Mouse (Mus musculus): ENCODE results near the gene Hipk2. TPM values are rescaled to one million over a fixed set of nuclear protein-coding genes. Genes with fewer than 3 reads are reported as not detected.
A peak's percentile ranks its signal among the peaks of the same experiment; 100 is the strongest.

The Hipk2 gene
- polyA plus RNA-seq, 1 experiment, result 14.9 TPM

DNA sequence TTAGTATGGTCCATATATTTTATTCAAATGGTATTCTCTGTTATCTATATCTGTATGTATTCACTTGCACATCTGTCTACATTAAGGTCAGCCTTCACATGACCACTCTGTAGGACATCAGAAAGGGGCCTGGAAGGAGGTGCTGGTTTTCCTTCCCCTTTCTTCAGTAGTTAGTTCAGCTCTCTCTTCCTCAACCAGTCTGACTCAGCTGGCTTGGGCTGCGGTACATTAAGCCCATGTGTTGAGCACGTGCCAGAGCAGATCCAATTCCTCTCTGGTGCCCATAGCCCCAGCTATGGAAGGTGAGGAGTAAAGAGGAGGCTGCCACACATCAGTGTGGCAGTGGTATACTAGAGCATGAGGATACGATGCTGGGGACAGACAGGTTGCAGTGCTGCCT lies 165.5 kb downstream of the Hipk2 start:
- peak; percentile 26 to 31 for DNase-seq (ENCODE audit: low read depth in 1 of 2, low spot score in 2 of 2)
- 40% methylated on average over 3 of the region's 3 CpGs for WGBS
- H3K4me3 ChIP-seq (ENCODE audit: extremely low read depth, insufficient read depth, insufficient read length), result no peak overlapping the region
- 0 out of 2 replicates have a peak overlapping the region, but pooled peaks have one; percentile 34 for H3K27ac ChIP-seq (ENCODE audit: insufficient read depth, low read length)
- H3K36me3 ChIP-seq (ENCODE audit: control insufficient read depth, insufficient read depth, low read length), result 0 out of 2 replicates have a peak, but pooled peaks cover 2% of the 10 kb centered on the region
- peaks cover 22% of the 10 kb centered on the region for H3K4me1 ChIP-seq (ENCODE audit: control insufficient read depth, insufficient read depth, insufficient read length)
- H3K27me3 ChIP-seq (ENCODE audit: control insufficient read depth, insufficient read depth, low read length), result no peaks in the 10 kb centered on the region
- no peak for TF ChIP-seq CTCF (IDR thresholded peaks at IDR 0.05; ENCODE audit: extremely low read depth, insufficient read depth, insufficient read length, insufficient replicate concordance)
- no peak for TF ChIP-seq POLR2A (IDR thresholded peaks at IDR 0.05; ENCODE audit: low read depth, low read length)

DNA sequence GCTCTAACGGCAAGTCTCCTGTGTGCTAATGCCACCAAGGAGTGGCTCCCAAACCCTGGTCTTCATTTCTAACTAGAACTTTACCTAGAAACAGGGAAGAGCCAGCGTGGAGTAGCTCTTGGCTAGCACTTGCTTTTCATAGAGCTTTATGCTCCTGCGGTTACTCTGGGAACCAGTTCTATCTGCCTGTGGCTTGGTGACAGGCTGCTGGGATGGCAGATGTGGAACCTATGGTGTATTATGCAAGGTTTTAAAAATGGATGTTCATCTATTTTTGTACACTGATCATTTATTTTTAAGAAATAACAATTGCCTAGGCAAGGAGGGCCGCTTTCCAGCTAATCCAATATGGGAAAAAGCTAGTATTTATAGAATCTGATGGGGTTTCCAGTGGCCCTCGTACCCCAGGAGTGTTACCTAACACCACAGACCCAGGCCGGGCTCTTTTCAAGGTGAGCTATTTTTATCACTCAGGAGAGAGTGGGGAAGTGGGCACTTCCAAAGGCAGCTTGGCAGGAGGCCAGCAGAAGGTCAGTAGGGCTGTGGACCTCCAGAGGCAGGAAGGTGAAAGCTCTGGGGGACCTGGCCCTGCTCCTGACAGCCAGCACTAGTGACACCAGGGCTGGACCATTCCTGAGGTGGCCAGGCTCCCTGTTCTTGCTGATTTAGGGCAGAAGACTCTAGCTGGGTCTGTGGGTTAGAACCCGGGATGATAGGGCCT lies 171.5 kb downstream of the Hipk2 start:
- WGBS, result 82% methylated on average over 7 of the region's 7 CpGs
- Histone ChIP-seq H3K27me3 (ENCODE audit: control insufficient read depth, insufficient read depth, low read length) (no peaks in the 10 kb centered on the region), H3K4me3 (ENCODE audit: extremely low read depth, insufficient read depth, insufficient read length) (no peak overlapping the region), H3K4me1 (ENCODE audit: control insufficient read depth, insufficient read depth, insufficient read length) (no peaks in the 10 kb centered on the region; the same call in 1 of the 2 replicates), H3K27ac (ENCODE audit: insufficient read depth, low read length) (no peak overlapping the region), H3K36me3 (ENCODE audit: control insufficient read depth, insufficient read depth, low read length) (peaks cover 9% of the 10 kb centered on the region)
- TF ChIP-seq POLR2A (IDR thresholded peaks at IDR 0.05; ENCODE audit: low read depth, low read length) (no peak), CTCF (IDR thresholded peaks at IDR 0.05; ENCODE audit: extremely low read depth, insufficient read depth, insufficient read length, insufficient replicate concordance) (no peak)
- DNase-seq (ENCODE audit: low read depth in 1 of 2, low spot score in 2 of 2), result no peak

DNA sequence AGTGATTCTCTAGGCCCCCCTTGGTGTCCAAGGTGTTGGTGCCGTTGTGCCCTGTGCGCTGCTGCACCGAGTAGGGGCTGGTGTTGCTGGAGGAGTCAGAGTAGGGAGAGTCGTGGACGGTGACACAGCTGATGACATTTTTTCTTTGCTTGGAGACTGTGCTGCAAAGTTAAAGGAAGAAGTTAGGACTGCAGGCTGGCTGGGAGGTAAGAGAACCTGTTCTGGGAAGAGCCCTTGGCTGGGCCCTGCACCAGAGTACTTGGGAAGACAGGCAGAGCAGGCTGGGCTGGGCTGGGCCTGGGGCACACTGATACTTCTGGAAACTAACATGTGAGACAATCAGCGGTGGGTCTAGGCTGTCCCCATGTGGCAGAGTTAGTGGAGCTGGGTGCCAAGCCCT lies 172.4 kb downstream of the Hipk2 start:
- no peak for TF ChIP-seq POLR2A (IDR thresholded peaks at IDR 0.05; ENCODE audit: low read depth, low read length)
- no peak for TF ChIP-seq CTCF (IDR thresholded peaks at IDR 0.05; ENCODE audit: extremely low read depth, insufficient read depth, insufficient read length, insufficient replicate concordance)
- Histone ChIP-seq H3K27me3 (ENCODE audit: control insufficient read depth, insufficient read depth, low read length) (no peaks in the 10 kb centered on the region), H3K4me1 (ENCODE audit: control insufficient read depth, insufficient read depth, insufficient read length) (no peaks in the 10 kb centered on the region), H3K27ac (ENCODE audit: insufficient read depth, low read length) (no peak overlapping the region), H3K4me3 (ENCODE audit: extremely low read depth, insufficient read depth, insufficient read length) (no peak overlapping the region), H3K36me3 (ENCODE audit: control insufficient read depth, insufficient read depth, low read length) (peaks cover 9% of the 10 kb centered on the region)
- no peak for DNase-seq (ENCODE audit: low read depth in 1 of 2, low spot score in 2 of 2)
- WGBS, result 95% methylated on average over 6 of the region's 6 CpGs

DNA sequence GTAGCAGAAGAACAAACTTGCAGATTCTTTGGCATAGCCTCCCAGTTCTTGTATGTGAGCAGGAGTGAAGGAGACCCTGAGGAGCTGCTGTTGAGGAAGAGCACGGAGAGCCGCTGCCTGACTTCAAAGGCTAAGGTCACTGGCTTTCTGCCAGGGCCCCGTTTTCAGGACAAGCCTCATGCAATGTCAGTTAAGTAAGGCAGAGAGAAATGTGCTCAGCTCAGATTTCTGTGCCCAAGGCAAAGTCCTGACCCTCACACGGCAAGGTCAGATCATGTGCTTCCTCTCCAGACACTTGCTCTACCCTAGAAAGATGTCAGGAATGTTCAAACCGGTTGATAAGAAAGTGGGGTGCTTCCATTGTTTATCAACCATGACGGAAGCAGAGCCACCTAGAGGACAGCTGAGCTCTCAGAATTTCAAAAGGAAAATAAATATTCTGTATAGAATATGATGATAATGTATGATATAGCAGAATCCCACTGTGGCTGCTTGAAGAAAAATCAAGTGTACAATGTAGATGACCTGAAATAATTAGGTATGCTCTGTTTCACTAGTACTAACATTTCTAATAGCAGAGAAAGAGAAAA lies 173.1 kb downstream of the Hipk2 start:
- no peak for DNase-seq (ENCODE audit: low read depth in 1 of 2, low spot score in 2 of 2)
- Histone ChIP-seq H3K36me3 (ENCODE audit: control insufficient read depth, insufficient read depth, low read length) (peaks cover 11% of the 10 kb centered on the region), H3K4me3 (ENCODE audit: extremely low read depth, insufficient read depth, insufficient read length) (no peak overlapping the region), H3K27ac (ENCODE audit: insufficient read depth, low read length) (no peak overlapping the region), H3K4me1 (ENCODE audit: control insufficient read depth, insufficient read depth, insufficient read length) (peaks cover 4% of the 10 kb centered on the region; the same call in 1 of the 2 replicates), H3K27me3 (ENCODE audit: control insufficient read depth, insufficient read depth, low read length) (no peaks in the 10 kb centered on the region)
- no peak for TF ChIP-seq POLR2A (IDR thresholded peaks at IDR 0.05; ENCODE audit: low read depth, low read length)
- no peak for TF ChIP-seq CTCF (IDR thresholded peaks at IDR 0.05; ENCODE audit: extremely low read depth, insufficient read depth, insufficient read length, insufficient replicate concordance)
- 70% methylated on average over 6 of the region's 6 CpGs for WGBS

DNA sequence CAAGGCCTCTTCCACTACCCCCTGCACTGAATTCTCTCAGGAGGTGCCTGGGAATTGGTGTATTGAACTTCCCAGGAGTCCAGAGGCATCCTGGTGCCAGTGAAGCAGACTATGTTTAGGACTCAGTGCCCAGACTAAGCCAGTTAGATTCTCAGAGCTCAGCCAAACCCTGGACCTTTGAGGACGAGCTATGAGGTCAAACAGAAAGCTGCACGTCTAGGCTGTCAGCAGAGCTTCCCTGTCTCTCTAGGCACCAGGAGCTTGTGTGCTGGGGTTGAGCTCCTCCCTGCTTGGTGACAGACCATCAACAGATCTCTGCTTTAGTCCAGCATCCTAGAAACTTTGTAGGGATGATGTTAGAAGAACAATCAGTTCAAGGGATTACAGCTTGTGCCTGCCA lies 174.5 kb downstream of the Hipk2 start:
- WGBS, result 88% methylated on average over 2 of the region's 2 CpGs
- Histone ChIP-seq H3K36me3 (ENCODE audit: control insufficient read depth, insufficient read depth, low read length) (peaks cover 11% of the 10 kb centered on the region), H3K27me3 (ENCODE audit: control insufficient read depth, insufficient read depth, low read length) (no peaks in the 10 kb centered on the region), H3K4me1 (ENCODE audit: control insufficient read depth, insufficient read depth, insufficient read length) (peaks cover 4% of the 10 kb centered on the region; the same call in 1 of the 2 replicates), H3K27ac (ENCODE audit: insufficient read depth, low read length) (no peak overlapping the region), H3K4me3 (ENCODE audit: extremely low read depth, insufficient read depth, insufficient read length) (no peak overlapping the region)
- TF ChIP-seq POLR2A (IDR thresholded peaks at IDR 0.05; ENCODE audit: low read depth, low read length) (no peak), CTCF (IDR thresholded peaks at IDR 0.05; ENCODE audit: extremely low read depth, insufficient read depth, insufficient read length, insufficient replicate concordance) (no peak)
- no peak for DNase-seq (ENCODE audit: low read depth in 1 of 2, low spot score in 2 of 2)

DNA sequence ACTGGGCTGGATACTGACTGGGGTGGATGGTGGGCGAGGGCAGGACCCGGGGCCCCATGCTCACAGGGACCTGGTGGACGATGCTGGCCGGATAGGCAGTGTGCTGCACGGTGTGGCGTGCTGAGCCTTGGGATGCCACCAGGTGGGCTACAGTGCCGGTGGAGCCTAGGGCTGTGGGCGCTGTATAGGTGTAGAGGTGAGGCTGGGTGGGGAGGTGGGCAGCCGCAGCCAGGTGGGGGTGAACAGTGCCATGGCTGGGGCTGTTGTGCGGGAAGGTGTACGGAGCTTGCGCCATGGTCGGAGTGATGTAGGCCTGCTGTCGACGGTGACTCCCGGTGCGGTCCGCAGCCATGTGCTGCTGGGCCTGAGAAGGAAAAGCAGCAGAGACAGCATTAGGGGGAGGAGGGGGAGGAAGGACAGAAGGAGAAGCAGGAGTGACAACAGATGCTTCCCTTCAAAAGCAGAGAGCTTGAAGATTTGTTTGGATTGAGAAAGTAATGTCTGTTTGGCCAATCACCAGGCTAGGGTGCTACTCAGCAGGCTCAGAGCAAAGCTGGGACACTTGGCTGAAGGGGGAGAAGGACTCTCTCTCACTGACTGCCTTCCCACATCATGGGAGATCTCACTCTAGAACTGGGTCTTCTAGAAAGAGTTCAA lies 177.6 kb downstream of the Hipk2 start:
- no peak overlapping the region for H3K27ac ChIP-seq (ENCODE audit: insufficient read depth, low read length)
- 0 out of 2 replicates have a peak overlapping the region, but pooled peaks have one; percentile 20 for H3K4me3 ChIP-seq (ENCODE audit: extremely low read depth, insufficient read depth, insufficient read length)
- no peaks in the 10 kb centered on the region for H3K27me3 ChIP-seq (ENCODE audit: control insufficient read depth, insufficient read depth, low read length)
- no peak for DNase-seq (ENCODE audit: low read depth in 1 of 2, low spot score in 2 of 2)
- H3K36me3 ChIP-seq (ENCODE audit: control insufficient read depth, insufficient read depth, low read length), result peaks cover 8% of the 10 kb centered on the region
- peaks cover 4% of the 10 kb centered on the region; the same call in 1 of the 2 replicates for H3K4me1 ChIP-seq (ENCODE audit: control insufficient read depth, insufficient read depth, insufficient read length)
- 96% methylated on average over 18 of the region's 18 CpGs for WGBS
- TF ChIP-seq POLR2A (IDR thresholded peaks at IDR 0.05; ENCODE audit: low read depth, low read length) (no peak), CTCF (IDR thresholded peaks at IDR 0.05; ENCODE audit: extremely low read depth, insufficient read depth, insufficient read length, insufficient replicate concordance) (no peak)
